Mouse (Mus musculus) stomach, embryonic 15.5 days (tissue): ENCODE measurements around the gene Parp8. TPM values are rescaled to one million over a fixed set of nuclear protein-coding genes. Genes with fewer than 3 reads are reported as not detected.

Experiments used
- ATAC-seq: fragments of 200-750 bp; cut with Nextera tagmentation; 2 replicates; pipeline ENCODE4 v1.8.0; 2017; ENCODE audit warnings: low read depth, moderate number of reproducible peaks, moderate TSS enrichment; ENCODE audit not compliant: insufficient read depth, low FRiP score
- H3K27ac ChIP-seq: fragments of 300-500 bp; sonication (generic); 2 replicates; pipeline ENCODE4 v1.5.1; 2015; ENCODE audit warnings: mild to moderate bottlenecking, inconsistent platforms
- H3K27me3 ChIP-seq: fragments of 300-500 bp; sonication (generic); replicated peaks from 2 replicates; pipeline ENCODE4 v1.6.1; 2015; ENCODE audit warnings: inconsistent platforms
- H3K36me3 ChIP-seq: fragments of 300-500 bp; sonication (generic); 2 replicates; pipeline ENCODE4 v1.6.1; 2015; ENCODE audit warnings: inconsistent platforms
- H3K4me1 ChIP-seq: fragments of 300-500 bp; sonication (generic); 2 replicates; pipeline ENCODE4 v1.6.1; 2015; ENCODE audit warnings: inconsistent platforms
- H3K4me2 ChIP-seq: fragments of 300-500 bp; sonication (generic); 2 replicates; pipeline ENCODE4 v1.6.1; 2015; ENCODE audit warnings: mild to moderate bottlenecking, inconsistent platforms
- H3K4me3 ChIP-seq: fragments of 300-500 bp; sonication (generic); replicated peaks from 2 replicates; pipeline ENCODE4 v1.5.1; 2015; ENCODE audit warnings: inconsistent platforms
- H3K9ac ChIP-seq: fragments of 300-500 bp; sonication (generic); 2 replicates; pipeline ENCODE4 v1.6.1; 2015; ENCODE audit warnings: inconsistent platforms
- H3K9me3 ChIP-seq: fragments of 300-500 bp; sonication (generic); 2 replicates; pipeline ENCODE4 v1.6.1; 2016; ENCODE audit warnings: inconsistent platforms
- WGBS: fragments of 180-500 bp; shearing (Covaris S2); methylation state at CpG from one replicate; pipeline ENCODE4 v1.1.7; 2015; 5-methylcytosine and 5-hydroxymethylcytosine counted together
- polyA plus RNA-seq: library from polyadenylated mRNA; unstranded; fragments of >200 nt; fragmentation: Nextera tagmentation; extraction: Ambion mirVana; gene quantifications from 2 replicates; pipeline ENCODE4 v1.2.1, GENCODE M21; 2015

The Parp8 gene
- polyA plus RNA-seq, result 14.1 and 15.7 TPM in 2 replicates

DNA sequence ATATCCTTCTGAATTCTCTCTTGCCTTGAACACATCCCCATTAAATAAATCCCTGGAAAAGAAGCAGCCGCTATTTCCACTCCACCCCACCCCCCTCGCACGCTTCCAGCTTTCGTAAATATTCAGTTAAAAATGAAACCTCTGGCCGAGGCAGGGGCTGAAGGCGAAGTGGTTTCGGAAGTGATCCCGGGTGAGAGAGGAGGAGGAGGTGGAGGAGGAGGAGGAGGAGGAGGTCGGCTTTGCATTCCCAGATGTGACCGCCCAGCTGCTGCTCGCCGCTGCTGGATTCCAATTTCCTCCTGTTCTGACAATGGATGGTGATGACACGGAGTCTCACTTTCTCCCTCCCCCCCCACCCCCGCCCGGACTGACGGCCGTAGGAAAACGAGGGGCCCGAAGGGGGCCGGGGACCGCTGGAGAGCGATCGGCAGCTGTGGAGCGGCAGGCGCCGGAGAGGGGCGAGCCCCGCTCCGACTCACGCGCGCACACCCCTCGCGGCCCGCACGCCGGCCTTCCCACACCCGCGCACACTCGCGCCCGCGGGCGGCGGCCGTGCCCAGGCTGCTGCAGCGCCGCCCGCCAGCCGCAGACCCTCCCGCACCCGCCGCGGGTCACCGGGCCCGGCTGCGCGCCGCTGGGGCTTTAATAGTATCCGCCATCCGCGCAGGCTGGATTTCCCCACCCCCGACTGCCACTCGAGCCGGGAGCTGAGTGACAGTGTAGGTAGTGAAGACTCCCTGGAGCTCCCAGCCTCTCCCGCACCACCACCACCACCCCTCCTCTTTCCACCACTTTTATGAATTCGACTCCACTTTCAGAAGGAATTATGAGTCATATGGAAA is at the start of gene Parp8:
Gene Parp8, minus strand, starts transcription at position 312 of the 842 bp plus-strand sequence.
- peak within 1 kb of the TSS; percentile 82 for H3K27ac ChIP-seq
- peaks cover 3% of the 10 kb centered on the region; the same call in 1 of the 2 replicates for H3K4me1 ChIP-seq
- peak within 1 kb of the TSS; percentile 51 for H3K9ac ChIP-seq
- H3K27me3 ChIP-seq, result no peaks in the 10 kb centered on the region
- peak within 1 kb of the TSS; percentile 59 for H3K4me3 ChIP-seq
- no peaks in the 10 kb centered on the region for H3K9me3 ChIP-seq
- H3K36me3 ChIP-seq, result no peaks in the 10 kb centered on the region
- H3K4me2 ChIP-seq, result peak within 1 kb of the TSS; percentile 75
- ATAC-seq, result peak; percentile 59
- WGBS, result 0% methylated on average over 56 of the region's 67 CpGs

DNA sequence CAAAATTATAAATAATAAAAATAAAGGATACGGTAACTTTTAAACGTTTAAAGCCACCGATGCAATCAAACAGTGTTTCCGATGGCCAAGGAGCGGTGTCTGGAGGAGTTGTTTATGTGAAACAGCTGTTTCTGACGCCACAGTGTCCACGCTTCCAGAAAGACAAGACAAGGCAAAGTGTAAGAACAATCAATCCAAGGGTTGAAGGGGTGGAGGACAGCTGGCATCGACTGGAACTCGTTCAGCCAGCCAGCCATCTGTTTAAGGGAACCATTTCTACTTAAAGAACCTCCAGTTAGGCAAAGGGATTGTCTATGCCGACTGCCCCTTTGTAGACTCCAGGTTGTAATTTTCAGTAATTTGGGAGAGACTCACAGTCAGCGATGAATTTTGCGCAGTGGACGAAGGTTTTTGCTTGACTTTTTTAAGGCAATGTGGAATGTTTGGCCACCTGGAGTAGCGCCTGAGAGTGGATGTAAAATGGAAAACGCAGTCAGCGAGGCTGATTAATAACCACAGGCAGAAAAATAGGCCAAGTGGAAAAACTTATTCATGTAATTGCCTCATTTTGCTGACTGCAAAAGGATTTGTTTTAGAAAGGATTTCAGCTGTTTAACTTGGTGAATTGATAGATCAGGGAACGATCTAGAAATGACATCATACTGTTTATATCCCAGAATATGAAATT is 37.4 kb upstream of the Parp8 start:
- H3K36me3 ChIP-seq, result no peaks in the 10 kb centered on the region
- 37% methylated on average over 17 of the region's 17 CpGs for WGBS
- no peak overlapping the region for H3K4me3 ChIP-seq
- no peaks in the 10 kb centered on the region for H3K27me3 ChIP-seq
- no peaks in the 10 kb centered on the region for H3K4me1 ChIP-seq
- H3K27ac ChIP-seq, result peak overlapping the region; percentile 31; the same call in 1 of the 2 replicates
- no peak overlapping the region for H3K9ac ChIP-seq
- no peaks in the 10 kb centered on the region for H3K9me3 ChIP-seq
- no peak; the same call in 1 of the 2 replicates for ATAC-seq
- H3K4me2 ChIP-seq, result peak overlapping the region; percentile 44

- Histone ChIP-seq H3K4me1 (no peaks in the 10 kb centered on the region), H3K4me2 (no peak overlapping the region), H3K9me3 (no peaks in the 10 kb centered on the region), H3K36me3 (no peaks in the 10 kb centered on the region), H3K27me3 (no peaks in the 10 kb centered on the region), H3K4me3 (no peak overlapping the region), H3K9ac (no peak overlapping the region), H3K27ac (no peak overlapping the region)
- 53% methylated on average over 2 of the region's 2 CpGs for WGBS
- ATAC-seq, result no peak
These were observed 31.1 kb upstream of the Parp8 start for GRCm38 (mm10) chr13:117056466-117056865.

GRCm38 (mm10) chr13:117054811-117055496 is 29.6 kb upstream of the Parp8 start:
- Histone ChIP-seq H3K4me2 (no peak overlapping the region), H3K4me3 (no peak overlapping the region), H3K27ac (no peak overlapping the region), H3K9ac (no peak overlapping the region), H3K27me3 (no peaks in the 10 kb centered on the region), H3K9me3 (no peaks in the 10 kb centered on the region), H3K36me3 (no peaks in the 10 kb centered on the region), H3K4me1 (no peaks in the 10 kb centered on the region)
- ATAC-seq, result no peak
- WGBS, result 90% methylated on average over 7 of the region's 7 CpGs

GRCm38 (mm10) chr13:117052748-117053147 is 27.4 kb upstream of the Parp8 start:
- Histone ChIP-seq H3K9me3 (no peaks in the 10 kb centered on the region), H3K4me1 (no peaks in the 10 kb centered on the region), H3K4me2 (no peak overlapping the region), H3K27ac (no peak overlapping the region), H3K27me3 (no peaks in the 10 kb centered on the region), H3K36me3 (no peaks in the 10 kb centered on the region), H3K9ac (no peak overlapping the region), H3K4me3 (no peak overlapping the region)
- ATAC-seq, result no peak
- WGBS, result 71% methylated on average over 3 of the region's 3 CpGs

GRCm38 (mm10) chr13:117048541-117048971 is 23.2 kb upstream of the Parp8 start:
- no peak overlapping the region for H3K4me2 ChIP-seq
- no peaks in the 10 kb centered on the region for H3K9me3 ChIP-seq
- no peak for ATAC-seq
- H3K27ac ChIP-seq, result no peak overlapping the region
- no peak overlapping the region for H3K9ac ChIP-seq
- H3K4me3 ChIP-seq, result no peak overlapping the region
- no peaks in the 10 kb centered on the region for H3K4me1 ChIP-seq
- H3K27me3 ChIP-seq, result no peaks in the 10 kb centered on the region
- 70% methylated on average over 5 of the region's 5 CpGs for WGBS
- H3K36me3 ChIP-seq, result no peaks in the 10 kb centered on the region

GRCm38 (mm10) chr13:117043567-117043966 is 18.2 kb upstream of the Parp8 start:
- ATAC-seq, result no peak
- no peaks in the 10 kb centered on the region for H3K4me1 ChIP-seq
- H3K9ac ChIP-seq, result no peak overlapping the region
- H3K36me3 ChIP-seq, result no peaks in the 10 kb centered on the region
- H3K4me3 ChIP-seq, result no peak overlapping the region
- no peaks in the 10 kb centered on the region for H3K9me3 ChIP-seq
- H3K27ac ChIP-seq, result no peak overlapping the region
- H3K4me2 ChIP-seq, result no peak overlapping the region
- H3K27me3 ChIP-seq, result no peaks in the 10 kb centered on the region

DNA sequence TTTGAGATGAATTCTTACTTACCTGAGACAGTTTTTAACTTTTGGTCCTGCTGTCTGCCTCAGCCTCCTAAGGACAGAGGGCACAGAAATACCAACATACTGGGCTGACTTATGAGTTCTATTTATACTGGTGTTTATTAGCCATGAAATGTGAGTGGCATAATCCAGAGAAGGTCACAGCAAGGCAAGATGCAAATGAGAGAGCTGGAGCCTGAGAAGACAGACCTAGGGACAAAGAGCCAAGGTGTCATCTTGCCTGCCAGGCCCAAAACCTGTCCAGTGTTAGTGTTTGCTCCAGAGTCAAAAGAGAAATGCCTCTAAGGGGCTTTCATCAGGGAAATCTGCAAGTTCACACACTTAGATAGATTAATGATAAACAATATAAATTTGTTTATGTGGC is 15.7 kb upstream of the Parp8 start:
- no peak overlapping the region for H3K4me3 ChIP-seq
- no peaks in the 10 kb centered on the region for H3K27me3 ChIP-seq
- H3K36me3 ChIP-seq, result no peaks in the 10 kb centered on the region
- ATAC-seq, result no peak
- H3K9me3 ChIP-seq, result no peaks in the 10 kb centered on the region
- H3K4me1 ChIP-seq, result no peaks in the 10 kb centered on the region
- H3K27ac ChIP-seq, result no peak overlapping the region
- no peak overlapping the region for H3K4me2 ChIP-seq
- no peak overlapping the region for H3K9ac ChIP-seq

DNA sequence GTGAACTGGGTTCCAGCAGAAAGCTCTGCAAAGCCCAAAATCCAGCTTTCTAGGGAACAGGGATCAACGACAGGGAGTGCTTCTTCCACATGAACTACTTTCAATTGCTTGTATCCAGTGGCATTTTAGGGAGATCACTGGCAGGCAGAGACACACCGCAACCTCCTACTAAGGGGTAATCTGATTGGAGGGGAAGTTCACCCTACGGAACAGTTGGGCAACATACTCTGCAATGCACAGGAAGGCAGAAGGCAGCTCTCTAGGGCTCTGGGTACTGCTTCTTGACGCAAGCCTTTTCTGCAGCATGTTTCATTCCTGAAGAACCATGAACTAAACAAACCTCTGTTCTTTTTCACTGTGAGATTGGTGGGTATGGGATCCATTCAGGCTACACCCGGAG is 10.9 kb upstream of the Parp8 start:
- ATAC-seq, result no peak
- Histone ChIP-seq H3K9me3 (no peaks in the 10 kb centered on the region), H3K27ac (no peak overlapping the region), H3K27me3 (no peaks in the 10 kb centered on the region), H3K4me1 (no peaks in the 10 kb centered on the region), H3K4me3 (no peak overlapping the region), H3K4me2 (no peak overlapping the region), H3K9ac (no peak overlapping the region), H3K36me3 (no peaks in the 10 kb centered on the region)
- 81% methylated on average over 5 of the region's 5 CpGs for WGBS

DNA sequence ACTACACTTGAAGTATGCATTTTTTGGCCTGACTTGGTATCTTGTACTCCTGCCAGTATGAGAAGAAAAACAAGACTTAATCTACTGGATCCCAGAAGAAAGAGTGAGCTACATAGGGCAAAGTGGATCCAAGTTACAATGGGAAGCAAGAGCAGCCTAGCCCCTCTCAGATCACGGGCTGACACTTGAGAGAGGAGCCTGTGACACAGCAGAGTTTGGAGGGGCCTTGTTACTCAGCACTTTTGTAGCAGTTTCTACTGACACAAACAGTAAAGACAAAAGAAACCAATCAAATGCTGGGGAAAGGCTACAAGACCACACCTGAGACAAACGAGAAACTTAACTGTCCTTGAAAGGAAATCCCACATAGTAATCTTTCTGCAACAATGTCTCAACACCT is 9.8 kb upstream of the Parp8 start:
- WGBS, result 54% methylated on average over 2 of the region's 2 CpGs
- H3K9me3 ChIP-seq, result no peaks in the 10 kb centered on the region
- ATAC-seq, result no peak

DNA sequence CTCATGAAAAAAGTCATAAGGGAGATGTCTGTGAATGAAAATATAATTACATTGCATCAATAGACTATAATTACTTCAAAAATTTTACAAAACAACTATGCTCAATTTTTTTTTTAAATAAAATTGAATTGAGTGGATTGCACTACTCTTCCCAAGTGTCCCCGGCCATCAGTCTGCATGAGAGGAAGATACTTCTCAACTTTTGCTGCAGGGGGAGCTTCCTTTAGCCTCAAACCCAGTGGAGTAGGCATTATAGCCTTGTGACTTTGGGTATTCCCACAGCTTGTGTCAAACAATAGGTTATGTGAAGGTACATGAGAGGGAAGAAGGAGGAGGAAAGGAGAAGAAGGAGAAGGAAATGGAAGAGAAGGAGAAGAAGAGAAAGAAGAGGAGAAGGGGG is 9.3 kb upstream of the Parp8 start:
- Histone ChIP-seq H3K27ac (no peak overlapping the region), H3K4me2 (no peak overlapping the region), H3K4me3 (no peak overlapping the region), H3K9me3 (no peaks in the 10 kb centered on the region), H3K27me3 (no peaks in the 10 kb centered on the region), H3K4me1 (no peaks in the 10 kb centered on the region), H3K9ac (no peak overlapping the region), H3K36me3 (no peaks in the 10 kb centered on the region)
- ATAC-seq, result no peak
- 70% methylated on average over 1 of the region's 1 CpGs for WGBS

More for the DNA sequence above, 9.8 kb upstream of the Parp8 start:
- Histone ChIP-seq H3K4me3 (no peak overlapping the region), H3K27me3 (no peaks in the 10 kb centered on the region), H3K4me1 (no peaks in the 10 kb centered on the region), H3K36me3 (no peaks in the 10 kb centered on the region), H3K4me2 (no peak overlapping the region), H3K27ac (no peak overlapping the region), H3K9ac (no peak overlapping the region)
